Mouse (Mus musculus) monocyte, adult 2 months (primary cell): ENCODE measurements at regions not wholly inside any gene's neighbourhood (a gene's known extent, or its start where the extent isn't known, plus 50 kb on each side); places are given as distances from the start of the nearest gene placed in this dataset.

Source experiments
- DNase-seq, 2 experiments: peaks; one replicate each; pipeline ENCODE4 v3.0.0; 2022; ENCODE audit warnings: low spot score in 2 of 2, low read depth in 1 of 2

DNA sequence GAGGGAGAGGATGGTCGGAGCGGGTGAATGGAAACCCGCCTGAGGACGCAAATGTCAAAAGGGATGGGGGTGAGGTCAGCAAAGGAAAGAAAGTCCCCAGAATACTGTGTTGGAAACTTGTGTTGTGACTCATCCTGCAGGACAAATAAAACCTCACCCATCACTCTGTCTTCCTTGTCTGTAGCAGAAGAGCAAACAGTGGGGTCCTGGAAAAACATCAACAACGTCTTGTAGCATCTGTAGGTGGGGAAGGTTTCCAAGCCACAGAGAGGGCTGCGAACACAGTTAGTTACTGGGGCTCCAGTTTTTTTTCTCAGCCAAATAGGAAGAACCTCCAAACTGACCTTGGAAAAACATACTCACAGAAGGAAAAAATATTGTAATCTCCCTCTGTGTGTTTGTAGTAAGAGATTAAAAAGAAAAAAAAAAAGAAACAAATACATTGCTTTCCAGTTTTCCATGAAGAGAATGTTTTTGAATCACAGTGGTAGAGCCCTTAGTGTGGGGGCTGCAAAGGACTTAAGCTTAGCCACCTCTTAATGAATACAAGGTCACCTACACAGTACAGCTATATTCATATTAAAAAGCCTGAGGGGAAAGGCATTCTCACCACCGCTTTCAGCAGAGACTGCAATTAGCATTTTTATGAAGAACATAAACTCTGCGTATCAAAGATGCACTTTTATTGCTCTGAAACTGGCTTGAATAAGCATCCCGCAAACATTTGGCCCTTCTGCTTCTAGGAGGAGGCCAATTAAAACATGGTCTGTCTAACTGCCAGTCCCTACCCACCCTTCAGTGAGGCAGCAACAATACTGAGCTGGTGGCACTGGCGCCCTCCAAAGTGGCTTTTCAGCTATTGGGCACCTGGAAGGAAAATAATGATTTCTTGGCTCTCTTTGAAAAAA, 198.6 kb upstream of the Tprg start:
- DNase-seq: no peak

- DNase-seq: no peak
These were observed 198.0 kb upstream of the Tprg start for GRCm38 (mm10) chr16:25088649-25089019.

- no peak for DNase-seq
These were observed 182.5 kb upstream of the Tprg start for GRCm38 (mm10) chr16:25104165-25104564.

GRCm38 (mm10) chr16:25104603-25105002, 182.0 kb upstream of the Tprg start:
- DNase-seq: no peak

GRCm38 (mm10) chr16:25140164-25140563, 146.5 kb upstream of the Tprg start:
- DNase-seq: no peak

- DNase-seq: no peak
These were observed 139.1 kb upstream of the Tprg start for GRCm38 (mm10) chr16:25147486-25147885.

- no peak for DNase-seq
These were observed 137.4 kb upstream of the Tprg start for GRCm38 (mm10) chr16:25149186-25149585.

GRCm38 (mm10) chr16:25176870-25177269, 109.7 kb upstream of the Tprg start:
- no peak for DNase-seq

DNA sequence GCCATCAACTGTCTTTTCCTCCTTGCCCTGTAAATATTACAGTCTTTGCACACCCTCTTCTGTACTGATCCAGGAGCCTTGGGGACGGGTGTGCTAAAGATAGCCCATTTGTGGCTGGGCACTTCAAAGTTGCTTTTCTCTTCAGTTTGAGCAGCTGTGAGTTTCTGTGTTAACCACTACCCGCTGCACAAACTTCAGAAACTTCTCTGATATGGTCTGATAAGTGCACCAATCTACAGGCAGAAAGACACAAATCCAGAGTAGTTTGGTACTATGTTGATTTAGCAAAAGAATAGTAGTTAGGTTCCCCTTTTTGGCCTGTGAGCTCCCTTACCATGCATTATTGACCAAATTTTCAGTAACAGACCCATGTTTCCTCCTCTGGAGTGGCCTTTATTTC, 108.6 kb upstream of the Tprg start:
- DNase-seq: no peak

- no peak for DNase-seq
These were observed 104.7 kb upstream of the Tprg start for GRCm38 (mm10) chr16:25181939-25182338.

GRCm38 (mm10) chr16:25197079-25197478, 89.5 kb upstream of the Tprg start:
- no peak for DNase-seq

DNA sequence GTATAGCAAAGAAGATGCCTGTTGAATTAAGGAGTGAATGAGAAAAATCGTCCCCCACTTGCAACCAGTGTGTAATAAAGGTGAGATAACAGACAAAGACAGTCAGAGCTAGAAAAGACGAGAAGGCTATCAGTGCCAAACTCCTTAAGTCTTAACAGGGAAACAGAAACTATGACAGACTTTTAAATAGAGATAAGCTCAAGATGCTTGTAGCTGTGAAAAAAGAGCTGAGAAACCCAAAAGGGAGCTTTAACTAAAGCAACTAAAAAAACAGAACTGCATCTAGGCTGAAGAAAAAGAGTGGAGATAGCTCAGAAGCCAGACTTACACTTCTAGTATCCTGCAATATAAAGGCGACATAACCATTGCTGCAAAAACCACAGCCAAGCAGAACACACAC, 87.8 kb upstream of the Tprg start:
- no peak for DNase-seq

DNA sequence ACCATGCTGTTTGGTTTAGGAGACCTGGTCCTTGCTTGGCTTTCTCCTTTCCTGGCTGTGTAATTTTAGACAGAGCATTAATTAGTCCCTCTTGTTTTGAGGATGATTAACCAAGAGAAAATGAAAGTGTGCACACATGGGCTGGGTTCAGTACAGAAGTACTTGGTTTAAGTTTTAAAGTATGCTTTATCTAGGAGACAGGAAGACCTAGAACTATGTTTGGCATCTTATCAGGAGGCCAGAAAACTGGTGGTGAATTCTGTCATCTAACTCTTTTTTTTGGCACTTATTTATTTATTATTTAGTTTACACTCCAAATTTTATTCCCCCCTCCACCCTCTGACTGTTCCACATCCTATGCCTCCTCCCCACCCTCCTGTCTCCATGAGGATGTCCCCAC, 86.6 kb upstream of the Tprg start:
- no peak for DNase-seq

DNA sequence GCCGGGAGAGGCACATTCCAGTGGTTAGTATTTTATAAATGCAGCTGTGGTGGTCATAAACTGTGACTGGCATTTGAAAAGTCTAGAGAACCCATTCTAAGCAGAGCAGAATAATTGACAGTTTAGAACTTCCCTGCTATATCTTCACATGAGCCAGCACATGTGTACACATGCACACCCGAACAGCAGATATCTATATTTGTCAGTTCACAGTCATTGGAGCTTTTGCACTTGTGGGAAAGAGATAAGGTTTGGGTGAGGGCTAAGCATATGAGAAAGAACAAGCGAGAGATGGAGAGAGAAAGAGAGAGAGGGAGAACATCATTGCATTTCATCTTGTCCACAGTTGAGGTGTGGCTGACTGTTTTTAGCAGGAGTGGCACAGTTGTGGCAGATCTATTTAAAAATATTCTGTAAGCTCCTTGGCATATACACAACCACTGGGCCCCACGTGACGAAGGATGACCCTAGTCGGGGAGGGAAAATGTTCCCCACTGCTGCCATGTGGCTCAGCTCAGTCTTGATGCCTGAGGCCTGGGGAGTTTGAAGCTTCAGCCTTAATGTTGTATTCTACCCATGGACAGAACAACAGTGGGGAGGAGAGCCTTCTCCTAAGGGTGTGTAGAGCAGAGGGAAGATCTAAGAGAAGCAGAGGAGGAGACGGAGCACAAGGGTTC, 85.4 kb upstream of the Tprg start:
- DNase-seq: no peak

GRCm38 (mm10) chr16:25213250-25213649, 73.4 kb upstream of the Tprg start:
- no peak for DNase-seq

DNA sequence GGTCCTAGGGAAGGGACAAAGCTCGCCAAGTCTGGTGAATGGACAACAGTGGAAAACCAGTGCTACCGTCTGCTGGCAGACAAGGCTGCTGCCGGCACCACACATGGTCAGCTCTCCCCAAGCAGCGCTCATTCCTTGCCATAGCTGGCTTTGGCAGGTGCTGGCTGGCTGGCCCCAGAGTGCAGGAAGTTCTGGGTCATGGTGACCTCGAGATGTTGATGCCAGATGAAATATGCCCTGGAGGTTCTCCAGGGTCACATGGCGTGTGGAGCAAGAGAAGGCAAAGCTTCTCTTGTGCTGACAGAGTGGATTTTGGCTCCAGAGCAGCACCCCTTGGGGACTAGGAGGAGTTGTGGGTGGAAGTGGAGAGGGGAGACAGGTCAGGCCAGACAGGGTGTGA, 66.1 kb upstream of the Tprg start:
- no peak for DNase-seq

DNA sequence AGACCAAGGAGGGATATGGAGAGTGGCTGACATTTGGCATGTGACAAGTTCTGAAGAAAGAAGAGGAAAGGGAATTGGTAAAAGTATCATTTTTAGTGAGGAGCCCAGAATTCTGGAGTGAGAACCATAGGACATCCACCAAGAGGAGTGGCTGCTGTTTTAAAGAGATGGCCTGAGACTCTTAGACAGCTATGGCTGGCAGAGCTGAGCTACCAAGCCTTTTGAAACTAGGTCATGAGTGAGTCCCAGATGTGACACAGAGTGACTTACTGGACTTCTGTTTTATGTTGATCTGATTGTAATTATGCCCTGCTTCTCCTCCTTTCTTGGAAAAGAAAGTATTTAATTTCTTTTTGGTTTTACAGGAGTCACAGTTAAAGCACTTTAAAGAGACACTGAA, 61.8 kb upstream of the Tprg start:
- no peak for DNase-seq
